In genomic region chr17:48274098-48274497, GRCm38 (mm10) we compare ENCODE assay signal across 26 mouse cellular contexts. TPM values are rescaled to one million over a fixed set of nuclear protein-coding genes. Genes with fewer than 3 reads are reported as not detected.
DNase-seq lines count a peak whose midpoint lies in the region; ATAC-seq and TF ChIP-seq lines count a peak whose summit lies in the region.
"Had no signal": no experiment of that assay in that cellular context is flagged by ENCODE, and none has a peak within 500 bp of the region (broad histone marks: within the 10 kb centered on the region; RNA-seq: fewer than 3 reads in every experiment).

No protein-coding gene starts in this region.

- ATAC-seq in liver, embryonic 14.5 days (ENCODE audit: insufficient read depth) = no peak
- no peak for ATAC-seq in liver, postnatal 0 days
- ATAC-seq: hindbrain, embryonic 16.5 days had no signal

- no peaks in the 10 kb centered on the region for H3K27me3 ChIP-seq in MEL (ENCODE audit: control insufficient read depth in 1 of 2, insufficient read depth in 2 of 2, low read length in 2 of 2)
- H3K27me3 ChIP-seq in liver, embryonic 14.5 days (ENCODE audit: control insufficient read depth, insufficient read depth, low read length) = no peaks in the 10 kb centered on the region
- no peaks in the 10 kb centered on the region for H3K27me3 ChIP-seq in liver, postnatal 0 days (ENCODE audit: insufficient read depth, low read length)
- H3K27me3 ChIP-seq: forebrain, embryonic 13.5 days; heart, embryonic 12.5 days; heart, embryonic 15.5 days; hindbrain, embryonic 13.5 days had no signal

- 51% methylated on average over 4 of the region's 4 CpGs for WGBS in liver, embryonic 14.5 days (ENCODE audit: insufficient replicate concordance)
- 53% methylated on average over 4 of the region's 4 CpGs for WGBS in liver, postnatal 0 days (ENCODE audit: insufficient replicate concordance)

- DNase-seq in MEL (ENCODE audit: low read depth, low spot score) (peak; percentile 68), MEL-GATA-1-ER (ENCODE audit: extremely low read depth, low read depth) (peak; percentile 54)
- no peak for DNase-seq in liver, embryonic 14.5 days (ENCODE audit: low read depth in 3 of 3, low spot score in 3 of 3)
- no peak for DNase-seq in liver, postnatal 0 days
- no peak for DNase-seq in kidney, adult 9 months
- no peak for DNase-seq in left cerebral cortex, adult 18-20 months (ENCODE audit: low spot score in 2 of 2)
- DNase-seq in thymus, postnatal 14 days = no peak

- peaks cover 16 to 49% of the 10 kb centered on the region in 2 experiments for H3K4me1 ChIP-seq in MEL (ENCODE audit: control insufficient read depth in 1 of 2, insufficient read depth in 2 of 2, low read length in 2 of 2)
- H3K4me1 ChIP-seq in liver, embryonic 14.5 days (replicated peaks; ENCODE audit: control insufficient read depth in 2 of 2, insufficient read depth in 2 of 2, low read length in 1 of 2) = peaks cover 47 to 63% of the 10 kb centered on the region in 2 experiments
- H3K4me1 ChIP-seq in liver, postnatal 0 days (ENCODE audit: insufficient read depth) = peaks cover 29% of the 10 kb centered on the region
- H3K4me1 ChIP-seq: forebrain, embryonic 13.5 days; heart, embryonic 15.5 days; hindbrain, embryonic 10.5 days; hindbrain, embryonic 13.5 days had no signal

- TF ChIP-seq RAD21 in MEL (IDR thresholded peaks at IDR 0.05; ENCODE audit: low read depth, low read length) = no peak

- H3K4me2 ChIP-seq in liver, embryonic 14.5 days (ENCODE audit: low read depth) = peak overlapping the region; percentile 20; the same call in 1 of the 2 replicates
- H3K4me2 ChIP-seq in liver, postnatal 0 days (ENCODE audit: low read depth, low read length) = no peak overlapping the region
- H3K4me2 ChIP-seq: forebrain, embryonic 13.5 days; heart, embryonic 12.5 days; heart, embryonic 15.5 days; hindbrain, embryonic 13.5 days had no signal

- peaks cover 0 to 55% of the 10 kb centered on the region in 2 experiments; a peak in 2 of 4 replicates for H3K36me3 ChIP-seq in MEL (ENCODE audit: control insufficient read depth in 1 of 2, insufficient read depth in 2 of 2, low read length in 2 of 2)
- no peaks in the 10 kb centered on the region for H3K36me3 ChIP-seq in liver, embryonic 14.5 days (replicated peaks; ENCODE audit: control insufficient read depth, insufficient read depth, low read depth)
- no peaks in the 10 kb centered on the region for H3K36me3 ChIP-seq in liver, postnatal 0 days (replicated peaks; ENCODE audit: insufficient read depth, low read length)
- H3K36me3 ChIP-seq: forebrain, embryonic 10.5 days; heart, embryonic 12.5 days; heart, embryonic 15.5 days; hindbrain, embryonic 10.5 days; hindbrain, embryonic 13.5 days had no signal

- no peaks in the 10 kb centered on the region for H3K79me2 ChIP-seq in MEL (ENCODE audit: control insufficient read depth, insufficient read depth, low read length, poor library complexity)

- no peak overlapping the region for H3K9ac ChIP-seq in MEL (ENCODE audit: control insufficient read depth, low read depth, low read length, poor library complexity, severe bottlenecking)
- no peak overlapping the region for H3K9ac ChIP-seq in liver, embryonic 14.5 days (replicated peaks)
- H3K9ac ChIP-seq in liver, postnatal 0 days (replicated peaks) = no peak overlapping the region
- H3K9ac ChIP-seq: forebrain, embryonic 13.5 days; forebrain, postnatal 0 days; heart, embryonic 12.5 days; heart, embryonic 15.5 days; hindbrain, embryonic 13.5 days had no signal

- H3K9me3 ChIP-seq in MEL (replicated peaks; ENCODE audit: insufficient read depth, low read length) = no peaks in the 10 kb centered on the region
- no peaks in the 10 kb centered on the region for H3K9me3 ChIP-seq in liver, embryonic 14.5 days (ENCODE audit: control insufficient read depth, low read length)
- no peaks in the 10 kb centered on the region for H3K9me3 ChIP-seq in liver, postnatal 0 days (ENCODE audit: low read length)
- H3K9me3 ChIP-seq: forebrain, embryonic 10.5 days; forebrain, embryonic 13.5 days; heart, embryonic 12.5 days; heart, embryonic 15.5 days; hindbrain, embryonic 10.5 days; hindbrain, embryonic 13.5 days had no signal

- TF ChIP-seq CTCF in MEL (IDR thresholded peaks at IDR 0.05 in 2 of 3, conservative IDR thresholded peaks at IDR 0.05 in 1 of 3; ENCODE audit: control insufficient read depth in 1 of 3, insufficient read depth in 1 of 3, low read depth in 2 of 3, low read length in 3 of 3, poor library complexity in 1 of 3, severe bottlenecking in 1 of 3) = no peak; a peak in 1 of 6 replicates
- no peak for TF ChIP-seq CTCF in liver, embryonic 14.5 days (IDR thresholded peaks at IDR 0.05; ENCODE audit: low read depth)
- no peak for TF ChIP-seq CTCF in liver, postnatal 0 days (IDR thresholded peaks at IDR 0.05; ENCODE audit: low read depth)

- no peak overlapping the region for H3K27ac ChIP-seq in MEL (ENCODE audit: control insufficient read depth, low read depth, low read length)
- peak overlapping the region; percentile 60 for H3K27ac ChIP-seq in liver, embryonic 14.5 days
- 0 out of 2 replicates have a peak overlapping the region, but pooled peaks have one; percentile 5 for H3K27ac ChIP-seq in liver, postnatal 0 days (ENCODE audit: low read depth)
- H3K27ac ChIP-seq: forebrain, embryonic 10.5 days; forebrain, embryonic 13.5 days; gastrocnemius, adult 2 months; heart, embryonic 15.5 days; hindbrain, embryonic 10.5 days; hindbrain, embryonic 13.5 days had no signal

- peak in 1 of 2 experiments; percentile 25; a peak in 1 of 4 replicates for TF ChIP-seq EP300 in MEL (IDR thresholded peaks at IDR 0.05; ENCODE audit: low read depth in 1 of 2, low read length in 2 of 2)
- TF ChIP-seq EP300 in liver, embryonic 14.5 days (IDR thresholded peaks at IDR 0.05; ENCODE audit: low read depth) = no peak
- TF ChIP-seq EP300 in liver, postnatal 0 days (IDR thresholded peaks at IDR 0.05; ENCODE audit: low read depth) = no peak

- no peak for TF ChIP-seq POLR2A in MEL (IDR thresholded peaks at IDR 0.05; ENCODE audit: control insufficient read depth in 1 of 2, insufficient read depth in 1 of 2, low read depth in 1 of 2, low read length in 2 of 2, poor library complexity in 1 of 2)

- H3K4me3 ChIP-seq in MEL (ENCODE audit: control insufficient read depth in 1 of 2, insufficient read depth in 1 of 2, low read depth in 2 of 2, low read length in 2 of 2) = no peak overlapping the region
- no peak overlapping the region for H3K4me3 ChIP-seq in liver, embryonic 14.5 days (ENCODE audit: insufficient read depth in 1 of 2, low read depth in 2 of 2, low read length in 2 of 2)
- no peak overlapping the region for H3K4me3 ChIP-seq in liver, postnatal 0 days (ENCODE audit: low read depth, low read length)
- H3K4me3 ChIP-seq: forebrain, embryonic 10.5 days; forebrain, embryonic 13.5 days; gastrocnemius, adult 2 months; heart, embryonic 12.5 days; heart, embryonic 15.5 days; hindbrain, embryonic 10.5 days; hindbrain, embryonic 13.5 days had no signal

TF ChIP-seq in MEL, 35 proteins besides CTCF, POLR2A, EP300 and RAD21 (continues in another document):
- TF ChIP-seq ZC3H11A (IDR thresholded peaks at IDR 0.05; ENCODE audit: low read depth, low read length) (no peak), SIN3A (IDR thresholded peaks at IDR 0.05; ENCODE audit: low read length) (no peak), MXI1 (IDR thresholded peaks at IDR 0.05; ENCODE audit: low read depth, low read length) (no peak), BHLHE40 (IDR thresholded peaks at IDR 0.05; ENCODE audit: borderline replicate concordance, low read depth, low read length) (no peak)

RNA-seq across cellular contexts. Expression of gene Treml4, which starts 10.0 kb away (rescaled TPM):
- 0.35 and 0.56 TPM in 2 replicates for total RNA-seq in MEL (2012; rRNA removed)
- polyA plus RNA-seq in MEL (2012; ENCODE audit: insufficient read depth in 1 of 2, insufficient read length in 2 of 2, low read depth in 1 of 2, low replicate concordance in 2 of 2, missing spikeins in 1 of 2) = 1 to 10 TPM in 1 of 2 experiments, not detected in 1; 1.4 TPM
- 4.3 and 4.6 TPM in 2 replicates for polyA plus RNA-seq in liver, embryonic 14.5 days (2012; rRNA removed)
- polyA plus RNA-seq in liver, embryonic 14.5 days (2014; fragmentation: Nextera tagmentation; extraction: Ambion mirVana) = 3.3 and 5.7 TPM in 2 replicates
- polyA plus RNA-seq in liver, postnatal 0 days (2015; fragmentation: Nextera tagmentation; extraction: Ambion mirVana) = 7.9 and 9.2 TPM in 2 replicates
- under 1 TPM in 1 of 2 experiments, not detected in 1; 0.72 TPM for total RNA-seq in left cerebral cortex, adult 18-20 months (2021)
- total RNA-seq: forebrain, postnatal 0 days; gastrocnemius, adult 2 months; gastrocnemius, postnatal 14 days had no signal
- polyA plus RNA-seq: brain, embryonic 14.5 days; C2C12; embryonic facial prominence, embryonic 11.5 days; forebrain, embryonic 10.5 days; forebrain, postnatal 0 days; hindbrain, embryonic 10.5 days; hindbrain, embryonic 13.5 days; Patski had no signal

RNA-seq across cellular contexts. Expression of gene Treml2, which starts 25.2 kb away (rescaled TPM):
- total RNA-seq in MEL (2012; rRNA removed) = 21.5 and 27.7 TPM in 2 replicates
- polyA plus RNA-seq in MEL (2012; ENCODE audit: insufficient read depth in 1 of 2, insufficient read length in 2 of 2, low read depth in 1 of 2, low replicate concordance in 2 of 2, missing spikeins in 1 of 2) = 10 to 100 TPM in 1 of 2 experiments, not detected in 1; 52.7 TPM
- polyA plus RNA-seq in liver, embryonic 14.5 days (2012; rRNA removed) = 10.6 and 10.7 TPM in 2 replicates
- 2.1 and 2.7 TPM in 2 replicates for polyA plus RNA-seq in liver, embryonic 14.5 days (2014; fragmentation: Nextera tagmentation; extraction: Ambion mirVana)
- polyA plus RNA-seq in liver, postnatal 0 days (2015; fragmentation: Nextera tagmentation; extraction: Ambion mirVana) = 2.0 and 2.7 TPM in 2 replicates
- total RNA-seq in left cerebral cortex, adult 18-20 months (2021) = under 1 TPM; 0.52 to 0.63 TPM
- total RNA-seq: gastrocnemius, adult 2 months had no signal
- polyA plus RNA-seq: C2C12; hindbrain, embryonic 16.5 days; Patski had no signal

RNA-seq across cellular contexts. Expression of gene Trem3, which starts 26.5 kb away (rescaled TPM):
- not detected in 2 replicates for total RNA-seq in MEL (2012; rRNA removed)
- not detected for polyA plus RNA-seq in MEL (2012; ENCODE audit: insufficient read depth in 1 of 2, insufficient read length in 2 of 2, low read depth in 1 of 2, low replicate concordance in 2 of 2, missing spikeins in 1 of 2)
- polyA plus RNA-seq in liver, embryonic 14.5 days (2012; rRNA removed) = 1.2 and 1.6 TPM in 2 replicates
- polyA plus RNA-seq in liver, embryonic 14.5 days (2014; fragmentation: Nextera tagmentation; extraction: Ambion mirVana) = 2.8 and 4.1 TPM in 2 replicates
- polyA plus RNA-seq in liver, postnatal 0 days (2015; fragmentation: Nextera tagmentation; extraction: Ambion mirVana) = 12.2 and 14.3 TPM in 2 replicates
- not detected for total RNA-seq in left cerebral cortex, adult 18-20 months (2021)
- total RNA-seq: forebrain, postnatal 0 days; gastrocnemius, adult 2 months; gastrocnemius, postnatal 14 days; heart, adult 18-20 months; heart, postnatal 10 days; heart, postnatal 36 days had no signal
- polyA plus RNA-seq: C2C12; CD4-positive, CD25-positive, alpha-beta regulatory T cell, adult 4 months; forebrain, embryonic 10.5 days; forebrain, embryonic 13.5 days; forebrain, postnatal 0 days; heart, embryonic 12.5 days; hindbrain, embryonic 10.5 days; hindbrain, embryonic 13.5 days; hindbrain, embryonic 16.5 days had no signal

RNA-seq across cellular contexts. Expression of gene Trem1, which starts 41.5 kb away (rescaled TPM):
- not detected in 2 replicates for total RNA-seq in MEL (2012; rRNA removed)
- under 1 TPM in 1 of 2 experiments, not detected in 1; 0.06 TPM for polyA plus RNA-seq in MEL (2012; ENCODE audit: insufficient read depth in 1 of 2, insufficient read length in 2 of 2, low read depth in 1 of 2, low replicate concordance in 2 of 2, missing spikeins in 1 of 2)
- polyA plus RNA-seq in liver, embryonic 14.5 days (2012; rRNA removed) = 0.32 TPM in 2 replicates
- 0.58 and 0.84 TPM in 2 replicates for polyA plus RNA-seq in liver, embryonic 14.5 days (2014; fragmentation: Nextera tagmentation; extraction: Ambion mirVana)
- 1.6 and 2.1 TPM in 2 replicates for polyA plus RNA-seq in liver, postnatal 0 days (2015; fragmentation: Nextera tagmentation; extraction: Ambion mirVana)
- total RNA-seq in left cerebral cortex, adult 18-20 months (2021) = not detected
- total RNA-seq: gastrocnemius, adult 2 months; gastrocnemius, postnatal 14 days; heart, postnatal 36 days had no signal
- polyA plus RNA-seq: brain, embryonic 14.5 days; C2C12; CD4-positive, CD25-positive, alpha-beta regulatory T cell, adult 4 months; forebrain, embryonic 10.5 days; frontal cortex, adult 2 months; hindbrain, embryonic 10.5 days; hindbrain, embryonic 13.5 days; hindbrain, embryonic 16.5 days; Patski had no signal

RNA-seq across cellular contexts. Expression of gene B430306N03Rik, which starts 41.8 kb away (rescaled TPM):
- total RNA-seq in MEL (2012; rRNA removed) = 0.13 and 0.19 TPM in 2 replicates
- under 1 TPM in 1 of 2 experiments, not detected in 1; 0.68 TPM for polyA plus RNA-seq in MEL (2012; ENCODE audit: insufficient read depth in 1 of 2, insufficient read length in 2 of 2, low read depth in 1 of 2, low replicate concordance in 2 of 2, missing spikeins in 1 of 2)
- polyA plus RNA-seq in liver, embryonic 14.5 days (2012; rRNA removed) = 1.8 and 2.4 TPM in 2 replicates
- polyA plus RNA-seq in liver, embryonic 14.5 days (2014; fragmentation: Nextera tagmentation; extraction: Ambion mirVana) = 1.9 and 2.6 TPM in 2 replicates
- 4.7 and 5.1 TPM in 2 replicates for polyA plus RNA-seq in liver, postnatal 0 days (2015; fragmentation: Nextera tagmentation; extraction: Ambion mirVana)
- total RNA-seq in left cerebral cortex, adult 18-20 months (2021) = under 1 TPM; 0.09 to 0.12 TPM
- total RNA-seq: gastrocnemius, adult 2 months had no signal
- polyA plus RNA-seq: C2C12; embryonic facial prominence, embryonic 11.5 days had no signal

Comparison
In these comparisons a context has a peak if more than half of its experiments do, and no peak if none do; other contexts are left out.
1. DNase-seq: peak in MEL (single experiment) and MEL-GATA-1-ER (single experiment); none in liver, embryonic 14.5 days (0 of 3), liver, postnatal 0 days (single experiment), kidney, adult 9 months (single experiment), left cerebral cortex, adult 18-20 months (0 of 2) and thymus, postnatal 14 days (single experiment).